Mouse (Mus musculus) hindbrain, embryonic 15.5 days (tissue): ENCODE measurements around the gene Slc6a21. TPM values are rescaled to one million over a fixed set of nuclear protein-coding genes. Genes with fewer than 3 reads are reported as not detected.
A peak's percentile ranks its signal among the peaks of the same experiment; 100 is the strongest.

Source experiments
- ATAC-seq: fragments of 200-750 bp; cut with Nextera tagmentation; 2 replicates; pipeline ENCODE4 v1.8.0; 2017; ENCODE audit warnings: low read depth, moderate number of reproducible peaks, moderate TSS enrichment; ENCODE audit not compliant: low FRiP score
- H3K27ac ChIP-seq: fragments of 300-500 bp; sonication (generic); replicated peaks from 2 replicates; pipeline ENCODE4 v1.5.1; 2015; ENCODE audit warnings: mild to moderate bottlenecking, inconsistent platforms
- H3K27me3 ChIP-seq: fragments of 300-500 bp; sonication (generic); 2 replicates; pipeline ENCODE4 v1.6.1; 2015; ENCODE audit warnings: control low read depth, inconsistent platforms
- H3K36me3 ChIP-seq: fragments of 300-500 bp; sonication (generic); 2 replicates; pipeline ENCODE4 v1.6.1; 2015; ENCODE audit warnings: control low read depth, inconsistent platforms
- H3K4me1 ChIP-seq: fragments of 300-500 bp; sonication (generic); replicated peaks from 2 replicates; pipeline ENCODE4 v1.6.1; 2015; ENCODE audit warnings: control low read depth, inconsistent platforms
- H3K4me2 ChIP-seq: fragments of 300-500 bp; sonication (generic); 2 replicates; pipeline ENCODE4 v1.6.1; 2015; ENCODE audit warnings: moderate library complexity, mild to moderate bottlenecking, inconsistent platforms
- H3K4me3 ChIP-seq: fragments of 300-500 bp; sonication (generic); 2 replicates; pipeline ENCODE4 v1.5.1; 2015; ENCODE audit warnings: mild to moderate bottlenecking, inconsistent platforms
- H3K9ac ChIP-seq: fragments of 300-500 bp; sonication (generic); 2 replicates; pipeline ENCODE4 v1.6.1; 2015; ENCODE audit warnings: inconsistent platforms
- H3K9me3 ChIP-seq: fragments of 300-500 bp; sonication (generic); 2 replicates; pipeline ENCODE4 v1.6.1; 2016; ENCODE audit warnings: control low read depth, inconsistent platforms
- WGBS: fragments of 180-500 bp; shearing (Covaris S2); methylation state at CpG from one replicate; pipeline ENCODE4 v1.1.7; 2015; 5-methylcytosine and 5-hydroxymethylcytosine counted together
- polyA plus RNA-seq: library from polyadenylated mRNA; unstranded; fragments of >200 nt; fragmentation: Nextera tagmentation; extraction: Ambion mirVana; gene quantifications from 2 replicates; pipeline ENCODE4 v1.2.1, GENCODE M21; 2015

Slc6a21 gene
- polyA plus RNA-seq, 1 experiment from 2014 or later = not detected

- no peaks in the 10 kb centered on the region for H3K36me3 ChIP-seq
- 73% methylated on average over 14 of the region's 15 CpGs for WGBS
- H3K9me3 ChIP-seq = no peaks in the 10 kb centered on the region
- no peak overlapping the region for H3K27ac ChIP-seq
- H3K4me2 ChIP-seq = no peak overlapping the region
- no peak overlapping the region for H3K4me3 ChIP-seq
- peaks cover 22% of the 10 kb centered on the region for H3K4me1 ChIP-seq
- no peak overlapping the region for H3K9ac ChIP-seq
- no peak for ATAC-seq
- H3K27me3 ChIP-seq = no peaks in the 10 kb centered on the region
Measured at GRCm38 (mm10) chr7:45308551-45309240, 31.4 kb downstream of the Slc6a21 start.

GRCm38 (mm10) chr7:45309455-45309854, 32.1 kb downstream of the Slc6a21 start:
- 8% methylated on average over 9 of the region's 9 CpGs for WGBS
- ATAC-seq = no peak
- Histone ChIP-seq H3K4me2 (no peak overlapping the region), H3K36me3 (no peaks in the 10 kb centered on the region), H3K4me3 (no peak overlapping the region), H3K27me3 (no peaks in the 10 kb centered on the region), H3K4me1 (peaks cover 22% of the 10 kb centered on the region), H3K27ac (no peak overlapping the region), H3K9ac (no peak overlapping the region), H3K9me3 (no peaks in the 10 kb centered on the region)

- no peaks in the 10 kb centered on the region for H3K36me3 ChIP-seq
- no peak overlapping the region for H3K4me2 ChIP-seq
- H3K9me3 ChIP-seq = no peaks in the 10 kb centered on the region
- H3K9ac ChIP-seq = no peak overlapping the region
- WGBS = 79% methylated on average over 8 of the region's 8 CpGs
- peaks cover 11% of the 10 kb centered on the region for H3K4me1 ChIP-seq
- no peaks in the 10 kb centered on the region for H3K27me3 ChIP-seq
- ATAC-seq = no peak
- no peak overlapping the region for H3K27ac ChIP-seq
- no peak overlapping the region for H3K4me3 ChIP-seq
Measured at GRCm38 (mm10) chr7:45312023-45312422, 34.7 kb downstream of the Slc6a21 start.

GRCm38 (mm10) chr7:45312686-45313453, 35.6 kb downstream of the Slc6a21 start:
- Histone ChIP-seq H3K4me2 (peak overlapping the region; percentile 15; the same call in 1 of the 2 replicates), H3K27ac (peak overlapping the region; percentile 51; the same call in 1 of the 2 replicates)
- ATAC-seq = no peak

GRCm38 (mm10) chr7:45313495-45313894, 36.2 kb downstream of the Slc6a21 start:
- WGBS = 29% methylated on average over 9 of the region's 9 CpGs
- no peaks in the 10 kb centered on the region for H3K27me3 ChIP-seq
- H3K4me2 ChIP-seq = 0 out of 2 replicates have a peak overlapping the region, but pooled peaks have one; percentile 15
- no peak overlapping the region for H3K4me3 ChIP-seq
- H3K9me3 ChIP-seq = no peaks in the 10 kb centered on the region
- no peaks in the 10 kb centered on the region for H3K36me3 ChIP-seq
- H3K27ac ChIP-seq = peak overlapping the region; percentile 51
- no peak overlapping the region for H3K9ac ChIP-seq
- peaks cover 11% of the 10 kb centered on the region for H3K4me1 ChIP-seq
- no peak for ATAC-seq

More at GRCm38 (mm10) chr7:45312686-45313453, 35.6 kb downstream of the Slc6a21 start:
- no peaks in the 10 kb centered on the region for H3K36me3 ChIP-seq
- 22% methylated on average over 10 of the region's 10 CpGs for WGBS
- H3K9ac ChIP-seq = no peak overlapping the region
- peaks cover 11% of the 10 kb centered on the region for H3K4me1 ChIP-seq
- no peaks in the 10 kb centered on the region for H3K27me3 ChIP-seq
- no peaks in the 10 kb centered on the region for H3K9me3 ChIP-seq
- H3K4me3 ChIP-seq = no peak overlapping the region

- Histone ChIP-seq H3K4me2 (no peak overlapping the region), H3K9me3 (no peaks in the 10 kb centered on the region), H3K9ac (no peak overlapping the region), H3K27ac (no peak overlapping the region), H3K36me3 (no peaks in the 10 kb centered on the region), H3K27me3 (no peaks in the 10 kb centered on the region), H3K4me3 (no peak overlapping the region), H3K4me1 (peaks cover 11% of the 10 kb centered on the region)
- no peak for ATAC-seq
- 87% methylated on average over 10 of the region's 10 CpGs for WGBS
Measured at GRCm38 (mm10) chr7:45315182-45315701, 37.9 kb downstream of the Slc6a21 start.

GRCm38 (mm10) chr7:45316536-45316935, 39.2 kb downstream of the Slc6a21 start:
- WGBS = 95% methylated on average over 14 of the region's 14 CpGs

GRCm38 (mm10) chr7:45322245-45322644, 44.9 kb downstream of the Slc6a21 start:
- WGBS = 83% methylated on average over 4 of the region's 4 CpGs
- Histone ChIP-seq H3K9me3 (no peaks in the 10 kb centered on the region), H3K27ac (no peak overlapping the region), H3K36me3 (peaks cover 7% of the 10 kb centered on the region; the same call in 1 of the 2 replicates), H3K4me2 (no peak overlapping the region), H3K4me1 (no peaks in the 10 kb centered on the region), H3K27me3 (no peaks in the 10 kb centered on the region), H3K9ac (no peak overlapping the region), H3K4me3 (no peak overlapping the region)
- ATAC-seq = no peak

More at GRCm38 (mm10) chr7:45316536-45316935, 39.2 kb downstream of the Slc6a21 start:
- no peak overlapping the region for H3K27ac ChIP-seq
- no peaks in the 10 kb centered on the region for H3K36me3 ChIP-seq
- peaks cover 11% of the 10 kb centered on the region for H3K4me1 ChIP-seq
- no peak for ATAC-seq
- H3K27me3 ChIP-seq = no peaks in the 10 kb centered on the region
- no peak overlapping the region for H3K4me3 ChIP-seq
- H3K9me3 ChIP-seq = no peaks in the 10 kb centered on the region
- no peak overlapping the region for H3K4me2 ChIP-seq
- no peak overlapping the region for H3K9ac ChIP-seq

- H3K4me2 ChIP-seq = no peak overlapping the region
- peaks cover 7% of the 10 kb centered on the region; the same call in 1 of the 2 replicates for H3K36me3 ChIP-seq
- no peak for ATAC-seq
- H3K27me3 ChIP-seq = no peaks in the 10 kb centered on the region
- no peak overlapping the region for H3K27ac ChIP-seq
- no peaks in the 10 kb centered on the region for H3K4me1 ChIP-seq
- WGBS = 92% methylated on average over 5 of the region's 5 CpGs
- no peak overlapping the region for H3K9ac ChIP-seq
- H3K4me3 ChIP-seq = no peak overlapping the region
- H3K9me3 ChIP-seq = no peaks in the 10 kb centered on the region
Measured at GRCm38 (mm10) chr7:45323069-45323468, 45.8 kb downstream of the Slc6a21 start.

- Histone ChIP-seq H3K27ac (no peak overlapping the region), H3K36me3 (peaks cover 7% of the 10 kb centered on the region; the same call in 1 of the 2 replicates), H3K9me3 (no peaks in the 10 kb centered on the region), H3K9ac (no peak overlapping the region), H3K4me2 (no peak overlapping the region), H3K27me3 (no peaks in the 10 kb centered on the region), H3K4me1 (no peaks in the 10 kb centered on the region), H3K4me3 (no peak overlapping the region)
- ATAC-seq = no peak
Measured at GRCm38 (mm10) chr7:45325800-45326199, 48.5 kb downstream of the Slc6a21 start.

GRCm38 (mm10) chr7:45328841-45329475, 51.6 kb downstream of the Slc6a21 start:
- ATAC-seq = no peak
- Histone ChIP-seq H3K4me2 (no peak overlapping the region), H3K4me3 (no peak overlapping the region), H3K27me3 (no peaks in the 10 kb centered on the region), H3K9ac (no peak overlapping the region), H3K27ac (no peak overlapping the region), H3K4me1 (peaks cover 11% of the 10 kb centered on the region), H3K9me3 (no peaks in the 10 kb centered on the region), H3K36me3 (peaks cover 7% of the 10 kb centered on the region; the same call in 1 of the 2 replicates)
- WGBS = 82% methylated on average over 13 of the region's 13 CpGs

- H3K9me3 ChIP-seq = no peaks in the 10 kb centered on the region
- no peak for ATAC-seq
- WGBS = 86% methylated on average over 6 of the region's 6 CpGs
Measured at GRCm38 (mm10) chr7:45331502-45331901, 54.2 kb downstream of the Slc6a21 start.

More at GRCm38 (mm10) chr7:45331502-45331901, 54.2 kb downstream of the Slc6a21 start:
- Histone ChIP-seq H3K27ac (no peak overlapping the region), H3K4me3 (no peak overlapping the region), H3K9ac (no peak overlapping the region), H3K4me2 (no peak overlapping the region), H3K27me3 (no peaks in the 10 kb centered on the region), H3K4me1 (peaks cover 16% of the 10 kb centered on the region), H3K36me3 (peaks cover 1% of the 10 kb centered on the region; the same call in 1 of the 2 replicates)
